Mouse (Mus musculus) kidney, postnatal 14 days (tissue): ENCODE results near the gene Glra3.

Experiments used
- DNase-seq: peaks from one replicate; pipeline ENCODE4 v3.0.0; 2022; ENCODE audit warnings: mixed read lengths

Gene Glra3

DNA sequence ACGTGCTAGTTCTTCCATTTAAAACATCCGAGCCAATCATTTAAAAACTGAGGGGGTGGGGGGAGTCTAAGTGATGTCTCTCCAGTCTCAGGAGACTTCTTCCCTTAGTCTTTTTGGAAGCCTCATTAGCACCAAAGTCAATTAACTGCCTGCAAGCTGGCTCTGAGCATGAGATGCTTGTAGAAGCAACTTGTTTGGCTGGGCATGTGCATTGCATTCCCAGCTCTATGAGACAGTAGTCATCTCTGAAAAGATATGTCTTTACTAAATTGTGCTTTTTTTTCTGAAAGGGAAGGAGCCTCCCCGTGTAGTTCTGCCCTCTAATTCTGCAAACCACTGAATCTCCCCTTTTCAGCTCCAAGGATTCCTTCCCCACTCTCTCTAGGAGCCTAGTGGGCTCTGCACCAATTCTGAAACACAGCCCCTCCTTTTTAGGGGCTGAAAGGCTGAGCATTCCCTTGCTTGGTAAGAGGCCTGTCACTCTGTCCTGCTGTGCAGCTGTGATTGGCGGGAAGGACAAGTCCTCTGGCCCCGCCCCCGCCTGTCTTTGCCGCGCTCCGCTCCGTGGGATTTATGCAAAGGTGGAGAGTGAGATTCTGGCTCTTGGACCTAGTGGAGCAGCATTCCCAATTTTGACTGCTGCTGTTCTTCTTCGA lies at the start of gene Glra3:
Gene Glra3, plus strand, starts transcription at position 591 of the 656 bp plus-strand sequence.
- DNase-seq: no peak

- no peak for DNase-seq
These were observed 33.4 kb upstream of the Glra3 start, which contains the start of gene Adam29 for GRCm38 (mm10) chr8:55906848-55907247. Gene Adam29, minus strand, starts transcription at chr8:55906948.

DNA sequence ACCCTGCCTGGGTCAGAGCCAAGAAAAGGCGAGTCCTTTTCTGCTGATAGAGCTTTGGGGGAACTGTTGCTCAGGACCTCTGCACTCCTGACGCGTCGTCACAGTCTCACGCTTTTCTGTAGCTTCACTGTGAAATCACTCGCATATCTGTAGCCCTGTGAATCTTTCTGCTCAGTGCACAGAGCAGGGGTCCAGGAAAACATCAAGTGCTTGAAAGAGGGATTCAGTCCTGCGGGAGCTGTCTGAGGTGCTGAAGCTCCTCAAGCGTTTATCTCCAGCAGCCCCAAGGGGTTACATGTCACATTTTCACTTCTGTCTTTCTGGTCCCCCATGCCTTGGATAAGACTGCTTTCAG lies 243 bp downstream of the Glra3 start:
- DNase-seq: peak; percentile 18

- no peak for DNase-seq
These were observed 24.6 kb downstream of the Glra3 start for GRCm38 (mm10) chr8:55964759-55965320.

DNA sequence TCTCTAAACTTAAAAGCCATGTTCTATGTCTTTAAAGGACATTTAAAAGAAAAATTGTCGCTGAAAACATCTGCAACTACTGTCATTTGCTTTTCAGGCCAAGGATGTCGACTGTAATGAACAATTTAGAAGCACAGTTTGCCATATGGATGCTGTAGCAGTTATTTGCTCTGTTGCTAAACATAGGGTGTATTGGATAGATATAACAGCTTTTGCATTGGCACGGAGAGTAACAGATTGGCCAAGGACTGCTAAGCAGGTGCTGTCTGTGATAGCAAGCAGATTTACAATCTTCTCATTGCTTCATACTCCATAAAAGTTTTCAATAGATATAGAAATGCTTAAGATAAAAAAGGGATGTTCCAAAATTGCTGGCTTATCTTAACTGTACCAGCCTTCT lies 57.6 kb downstream of the Glra3 start:
- DNase-seq: no peak

DNA sequence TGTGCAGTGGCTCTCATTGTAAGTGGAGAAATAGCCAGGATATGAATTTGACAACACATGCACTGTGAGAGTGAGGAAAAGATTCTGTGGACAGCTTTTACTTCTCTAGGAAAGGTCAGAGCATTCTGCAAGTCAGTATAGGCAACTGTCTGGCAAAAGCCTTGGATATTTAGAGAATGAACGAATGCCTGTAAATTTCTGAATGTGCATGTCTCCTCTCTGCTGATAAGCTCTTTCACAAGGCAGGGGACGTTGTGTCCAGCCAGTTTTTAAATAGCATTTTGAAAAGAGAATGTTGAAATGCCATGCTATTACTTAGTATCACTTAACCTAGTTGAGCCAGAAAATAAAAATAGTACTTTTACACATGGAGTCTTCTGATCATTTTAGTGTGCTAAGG lies 114.1 kb downstream of the Glra3 start:
- no peak for DNase-seq

GRCm38 (mm10) chr8:56063081-56063480 lies 122.8 kb downstream of the Glra3 start:
- DNase-seq: peak; percentile 30

DNA sequence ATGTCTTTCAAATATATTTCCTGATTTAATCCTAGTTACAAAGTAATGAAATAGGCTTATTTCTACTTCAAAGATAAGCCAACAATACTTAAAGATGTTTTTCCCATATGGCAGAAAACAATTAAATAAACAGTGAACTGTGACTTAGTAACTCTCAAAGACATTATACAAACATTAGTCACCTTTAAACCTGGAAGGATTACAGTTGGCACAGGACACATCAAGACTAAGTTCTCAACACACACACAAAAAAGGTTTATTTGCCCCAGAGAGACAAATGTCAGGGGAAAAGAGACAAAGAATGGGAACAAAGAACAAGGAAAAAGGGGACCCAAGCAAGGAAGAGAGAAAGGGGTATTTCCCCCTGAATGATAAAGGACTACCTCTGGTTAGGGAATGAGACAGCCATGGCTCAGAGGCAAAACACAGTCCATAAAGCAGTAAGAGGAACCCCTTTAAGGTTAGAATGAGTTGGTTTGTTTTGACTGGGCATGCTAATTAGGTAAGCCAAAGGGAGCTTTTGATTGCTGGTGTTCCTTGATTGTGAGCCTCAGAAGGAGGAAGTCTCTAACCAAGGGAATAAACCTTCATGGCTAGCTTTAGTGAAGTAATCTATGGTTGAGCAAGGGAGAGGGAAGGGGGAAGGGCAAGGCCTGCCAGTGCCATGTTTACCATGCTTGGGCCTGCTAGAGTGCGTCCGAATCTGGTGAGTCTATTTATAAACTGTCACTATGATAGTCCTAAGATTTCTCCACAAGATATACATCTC lies 130.4 kb downstream of the Glra3 start:
- no peak for DNase-seq

DNA sequence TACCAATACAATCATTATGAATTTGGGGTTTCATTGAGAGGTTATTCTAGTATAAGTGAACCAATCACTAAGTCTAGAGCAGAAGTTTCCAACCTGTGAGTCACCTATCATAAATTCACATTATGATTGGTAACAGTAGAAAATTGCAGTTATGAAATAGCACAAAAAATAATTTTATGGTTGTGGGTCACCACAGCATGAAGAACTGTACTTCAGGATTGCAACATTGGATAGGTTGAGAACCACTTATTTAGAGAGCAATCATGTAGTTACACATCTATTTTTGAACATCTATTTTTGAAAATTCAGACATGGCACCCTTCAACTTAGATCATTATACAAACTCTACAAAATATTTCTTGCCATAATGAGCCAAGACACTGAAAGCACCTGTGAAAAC lies 143.4 kb downstream of the Glra3 start:
- no peak for DNase-seq

- DNase-seq: peak; percentile 8
These were observed 154.1 kb downstream of the Glra3 start for GRCm38 (mm10) chr8:56094385-56094784.

GRCm38 (mm10) chr8:56110296-56110695 lies 170.0 kb downstream of the Glra3 start:
- DNase-seq: no peak

DNA sequence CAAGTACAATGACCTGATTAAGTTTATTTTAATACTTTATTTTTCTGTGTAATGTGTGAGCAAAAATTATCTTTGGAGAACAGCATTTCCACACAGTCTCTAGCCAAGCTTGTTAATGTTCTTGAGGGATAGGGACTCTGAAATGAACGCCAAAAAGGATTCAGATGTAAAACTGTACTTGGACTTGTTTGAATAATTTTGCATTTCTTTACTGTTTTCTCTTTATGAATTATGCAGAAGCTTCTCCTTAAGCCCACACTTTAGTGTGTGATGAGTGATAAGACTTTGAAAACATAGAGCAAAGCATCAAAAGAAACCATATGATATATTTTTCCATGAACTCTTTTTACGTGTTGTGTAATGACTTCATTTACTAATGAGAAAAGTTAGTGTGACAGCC lies 189.1 kb downstream of the Glra3 start:
- no peak for DNase-seq

DNA sequence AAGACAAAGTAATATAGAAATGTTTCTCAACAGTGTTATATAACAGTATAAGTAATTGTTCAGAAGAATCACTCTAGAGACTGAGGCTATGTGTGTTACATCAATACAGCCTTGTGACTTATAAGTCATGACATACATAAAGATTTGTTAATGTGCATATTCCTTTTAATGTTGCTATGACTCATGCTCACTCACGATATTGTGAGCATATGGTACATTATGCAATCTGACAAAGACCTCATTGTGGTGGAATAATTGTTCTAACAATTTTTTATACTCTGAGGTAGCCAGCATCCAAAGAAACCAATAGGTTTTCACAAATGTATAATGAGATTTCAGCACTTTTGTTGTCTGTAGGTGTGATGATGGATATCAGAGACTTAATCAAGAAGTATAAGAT lies 210.4 kb downstream of the Glra3 start:
- no peak for DNase-seq

GRCm38 (mm10) chr8:56151574-56151973 lies 211.3 kb downstream of the Glra3 start:
- no peak for DNase-seq

- no peak for DNase-seq
These were observed 218.7 kb downstream of the Glra3 start for GRCm38 (mm10) chr8:56158966-56159365.
